Mouse (Mus musculus) G1E (cell line): Measurements from ENCODE around the gene Prdx6. TPM values are rescaled to one million over a fixed set of nuclear protein-coding genes. Genes with fewer than 3 reads are reported as not detected.
"Not testable (repeated sequence)": the region's sequence is repeated elsewhere in the genome, so short reads cannot be mapped to it uniquely, and the experiment has no call there.

Source experiments
- ATAC-seq: 2 replicates; pipeline ENCODE4 v1.8.0; 2016; ENCODE audit warnings: mild to moderate bottlenecking; ENCODE audit not compliant: insufficient number of reproducible peaks, poor library complexity, low FRiP score, severe bottlenecking; ENCODE audit errors: extremely low read depth
- DNase-seq: peaks from one replicate; pipeline ENCODE4 v3.0.0; 2012; ENCODE audit warnings: low spot score
- H3K27me3 ChIP-seq: 2 replicates; pipeline ENCODE4 v1.6.1; 2012; ENCODE audit warnings: mild to moderate bottlenecking, low read length, inconsistent platforms; ENCODE audit not compliant: insufficient read depth
- H3K36me3 ChIP-seq: replicated peaks from 2 replicates; pipeline ENCODE3; 2012; ENCODE audit warnings: mild to moderate bottlenecking, inconsistent platforms
- H3K4me1 ChIP-seq: 2 replicates; pipeline ENCODE4 v1.6.1; 2012; ENCODE audit warnings: low read depth, low read length, inconsistent platforms, mixed read lengths; ENCODE audit not compliant: insufficient read depth
- H3K4me3 ChIP-seq: 2 replicates; pipeline ENCODE4 v1.5.1; 2012; ENCODE audit warnings: low read depth, mild to moderate bottlenecking, inconsistent platforms, low read length, moderate library complexity, mixed read lengths
- H3K9me3 ChIP-seq: replicated peaks from 2 replicates; pipeline ENCODE4 v1.6.1; 2012; ENCODE audit warnings: inconsistent platforms
- CTCF ChIP-seq: IDR thresholded peaks from 2 replicates; pipeline ENCODE4 v1.5.1; 2012; ENCODE audit warnings: low read depth, low read length, inconsistent platforms, mixed read lengths
- GATA1 ChIP-seq: IDR thresholded peaks from 2 replicates; pipeline ENCODE4 v1.6.1; 2012; ENCODE audit warnings: borderline replicate concordance, low read length, inconsistent platforms, mixed read lengths
- GATA2 ChIP-seq: IDR thresholded peaks from 2 replicates; pipeline ENCODE4 v1.6.1; 2012; ENCODE audit warnings: low read depth, low read length, inconsistent platforms, borderline replicate concordance
- POLR2AphosphoS5 ChIP-seq: IDR thresholded peaks from 2 replicates; pipeline ENCODE4 v1.6.1; 2012; ENCODE audit warnings: low read depth, low read length, inconsistent platforms; ENCODE audit not compliant: insufficient replicate concordance
- TAL1 ChIP-seq: conservative IDR thresholded peaks from 2 replicates; pipeline ENCODE4 v1.6.1; 2012; ENCODE audit warnings: low read depth, low read length, inconsistent platforms, mixed read lengths
- polyA plus RNA-seq: library from polyadenylated mRNA; stranded (reverse); fragments of >175 nt; gene quantifications from 2 replicates; pipeline ENCODE4 v1.2.3, GENCODE M21; 2012
- total RNA-seq, 2 experiments: library from RNA; stranded (forward) in 1 of 2; stranded (reverse) in 1 of 2; fragments of 200-1000 nt in 1 of 2; fragments of >200 nt in 1 of 2; fragmentation: Nextera tagmentation in 1 of 2; gene quantifications; 2 replicates each; pipeline ENCODE4 v1.2.3; 2014 to 2017

The Prdx6 gene
- total and polyA plus RNA-seq, 3 experiments, result 51.6 to 599 (median 275) TPM

DNA sequence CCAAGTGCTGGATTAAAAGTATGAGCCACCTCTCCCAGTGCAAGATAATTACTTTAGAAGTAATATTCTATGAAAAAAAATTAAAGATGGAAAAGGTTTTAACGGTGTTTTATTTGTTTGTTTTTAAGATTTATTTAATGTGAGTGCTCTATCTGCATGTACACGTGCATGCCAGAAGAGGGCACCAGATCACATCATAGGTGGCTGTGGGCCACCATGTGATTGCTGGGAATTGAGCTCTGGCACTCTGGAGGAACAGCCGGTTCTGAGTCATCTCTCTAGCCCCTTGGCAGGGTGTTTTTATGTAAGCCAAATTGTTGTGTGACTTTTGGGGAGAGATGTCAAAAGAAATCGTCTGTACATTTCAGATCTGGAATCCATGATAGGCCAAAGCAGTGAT, 36.6 kb downstream of the Prdx6 start:
- no peak for DNase-seq
- no peak for ATAC-seq
- no peaks in the 10 kb centered on the region for H3K36me3 ChIP-seq
- peaks cover 16% of the 10 kb centered on the region for H3K27me3 ChIP-seq
- no peaks in the 10 kb centered on the region for H3K9me3 ChIP-seq
- H3K4me3 ChIP-seq, result no peak overlapping the region
- peaks cover 3% of the 10 kb centered on the region; the same call in 1 of the 2 replicates for H3K4me1 ChIP-seq
- TF ChIP-seq POLR2AphosphoS5 (no peak), CTCF (peak; percentile 53), GATA2 (no peak)

DNA sequence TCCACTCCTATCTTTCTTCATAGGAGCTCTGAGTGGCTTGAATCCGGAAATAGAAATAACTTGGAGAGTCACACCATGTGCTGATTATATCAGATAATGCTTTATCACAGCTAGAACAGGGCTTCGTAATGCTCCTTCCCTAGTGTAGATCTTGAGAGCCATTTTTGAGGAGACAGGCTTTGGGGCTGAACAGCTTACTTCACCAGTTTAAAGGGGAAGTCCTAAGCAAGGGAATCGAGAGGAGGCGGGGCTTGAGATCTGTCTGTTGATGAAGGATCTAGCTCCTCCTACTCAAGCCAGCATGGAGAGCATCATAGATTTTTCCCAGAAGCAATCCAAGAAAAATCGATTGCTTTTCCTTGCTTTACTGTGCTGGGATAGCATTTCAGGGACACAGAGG, 51.2 kb downstream of the Prdx6 start:
- no peak for TF ChIP-seq CTCF
- no peak for TF ChIP-seq POLR2AphosphoS5
- TF ChIP-seq GATA1, result no peak
- TF ChIP-seq TAL1, result no peak
- TF ChIP-seq GATA2, result no peak
- Histone ChIP-seq H3K9me3 (no peaks in the 10 kb centered on the region), H3K36me3 (no peaks in the 10 kb centered on the region), H3K27me3 (no peaks in the 10 kb centered on the region), H3K4me3 (no peak overlapping the region), H3K4me1 (peaks cover 28% of the 10 kb centered on the region)
- peak; percentile 58; the same call in 1 of the 2 replicates for ATAC-seq
- peak; percentile 21 for DNase-seq

DNA sequence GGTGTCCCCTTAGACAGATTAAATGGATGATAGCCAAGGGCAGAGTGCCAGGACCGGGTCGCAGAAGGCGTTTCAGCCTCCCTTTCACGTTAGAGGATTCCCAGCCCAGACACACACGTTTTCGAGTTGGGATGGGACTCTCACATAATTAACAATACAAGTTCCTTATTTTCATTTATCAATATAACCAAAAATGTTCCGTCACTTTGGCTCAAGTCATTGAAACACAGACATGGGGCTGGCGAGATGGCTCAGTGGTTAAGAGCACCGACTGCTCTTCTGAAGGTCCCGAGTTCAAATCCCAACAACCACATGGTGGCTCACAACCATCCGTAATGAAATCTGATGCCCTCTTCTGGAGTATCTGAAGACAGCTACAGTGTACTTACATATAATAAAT, 54.7 kb downstream of the Prdx6 start:
- Histone ChIP-seq H3K27me3 (peaks cover 13% of the 10 kb centered on the region), H3K4me1 (peaks cover 35% of the 10 kb centered on the region)
- not testable (repeated sequence) for H3K4me3 ChIP-seq, ATAC-seq, H3K9me3 ChIP-seq, DNase-seq, H3K36me3 ChIP-seq

DNA sequence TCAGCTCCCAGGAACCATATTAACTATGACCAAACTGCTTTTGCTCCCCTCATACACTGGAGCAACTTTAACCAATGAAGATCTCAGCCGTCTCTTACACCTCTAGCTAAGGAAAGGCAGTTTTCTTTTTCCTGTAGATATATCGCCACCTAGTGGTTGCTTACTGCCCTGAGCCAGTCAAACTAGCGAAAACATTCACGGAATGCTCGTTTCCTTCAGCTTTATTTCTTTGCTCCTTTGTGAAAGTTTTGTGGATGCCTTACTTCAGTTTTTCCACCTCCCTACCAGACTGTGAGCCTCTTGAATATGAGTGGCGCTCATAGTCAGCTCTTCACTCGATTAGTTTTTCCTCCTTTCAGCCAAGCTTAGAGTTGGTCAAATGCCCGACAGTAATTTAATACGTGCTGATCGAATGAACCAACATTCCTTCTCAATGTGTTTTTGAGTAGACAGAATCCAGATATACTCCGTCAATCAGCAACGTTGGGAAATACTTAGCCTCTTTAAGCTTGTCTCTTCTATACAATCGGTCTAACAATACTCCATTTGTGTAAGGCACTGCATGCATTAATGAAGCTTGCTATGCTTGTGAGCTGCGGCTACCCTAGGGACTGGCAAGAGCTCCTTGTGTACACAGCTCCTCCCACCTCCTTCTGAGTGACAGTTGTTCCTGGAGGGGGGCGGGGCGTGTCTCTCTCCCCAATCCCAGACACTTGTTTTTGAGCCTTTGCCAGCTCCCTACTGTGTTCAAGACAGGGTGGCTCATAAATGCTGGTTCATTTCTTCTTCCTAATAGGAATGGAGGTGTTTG, 55.3 kb downstream of the Prdx6 start:
- TF ChIP-seq GATA1 (no peak), CTCF (peak; percentile 87)
- DNase-seq (peak; percentile 57), ATAC-seq (peak; percentile 88)
- peaks cover 13% of the 10 kb centered on the region for H3K27me3 ChIP-seq
- no peaks in the 10 kb centered on the region for H3K36me3 ChIP-seq
- no peaks in the 10 kb centered on the region for H3K9me3 ChIP-seq
- peaks cover 35% of the 10 kb centered on the region for H3K4me1 ChIP-seq
- H3K4me3 ChIP-seq, result peak overlapping the region; percentile 59

DNA sequence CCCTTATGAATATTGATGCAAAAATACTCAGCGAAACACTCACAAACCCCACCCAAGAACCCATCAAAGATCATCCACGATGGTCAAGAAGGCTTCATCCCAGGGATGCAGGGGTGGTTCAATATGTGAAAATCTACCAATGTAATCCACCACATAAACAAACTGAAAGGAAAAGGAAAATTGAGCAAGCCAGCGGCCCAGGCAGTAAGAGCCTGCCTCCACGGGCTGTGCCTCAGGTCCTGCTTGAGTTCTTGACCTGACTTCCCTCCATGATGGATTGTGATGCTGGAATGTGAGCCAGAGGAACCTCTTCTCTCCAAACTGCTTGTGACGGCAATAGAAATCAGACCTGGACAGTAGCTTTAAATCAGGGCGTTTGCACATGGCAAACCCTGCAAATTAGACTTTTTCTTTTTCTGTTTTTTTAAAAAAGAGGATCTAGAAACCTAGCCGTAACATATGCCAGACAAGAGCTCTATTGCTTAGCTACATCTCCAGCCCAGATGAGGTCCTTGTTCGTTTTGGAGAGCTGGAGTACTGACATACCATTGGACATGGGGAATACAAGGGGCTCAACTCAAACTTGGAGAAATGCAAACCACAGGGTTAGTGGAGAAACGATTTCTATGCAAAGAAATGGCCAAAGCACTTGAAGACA, 60.6 kb downstream of the Prdx6 start:
- Histone ChIP-seq H3K4me1 (peaks cover 15% of the 10 kb centered on the region; the same call in 1 of the 2 replicates), H3K27me3 (peaks cover 27% of the 10 kb centered on the region), H3K9me3 (0 out of 2 replicates have a peak, but pooled peaks cover 3% of the 10 kb centered on the region), H3K4me3 (no peak overlapping the region), H3K36me3 (no peaks in the 10 kb centered on the region)
- DNase-seq, result no peak
- no peak for TF ChIP-seq GATA2
- no peak for ATAC-seq

Other genes with a start within 250 kb of the Prdx6 start
- 11.1 and 11.6 TPM in 2 replicates for gene Zbtb37, start 216.4 kb downstream of the Prdx6 start, total RNA-seq (2014; fragmentation: Nextera tagmentation)
- gene Zbtb37, start 216.4 kb downstream of the Prdx6 start, total RNA-seq (2017), result 5.8 and 8.5 TPM in 2 replicates
- gene Zbtb37, start 216.4 kb downstream of the Prdx6 start, polyA plus RNA-seq, result 0.08 and 0.21 TPM in 2 replicates
- gene Dars2, start 180.6 kb downstream of the Prdx6 start, total RNA-seq (2014; fragmentation: Nextera tagmentation), result 35.2 and 41.1 TPM in 2 replicates
- gene Dars2, start 180.6 kb downstream of the Prdx6 start, total RNA-seq (2017), result 36.2 and 39.1 TPM in 2 replicates
- 3.8 and 4.3 TPM in 2 replicates for gene Dars2, start 180.6 kb downstream of the Prdx6 start, polyA plus RNA-seq
- 19.3 and 20.6 TPM in 2 replicates for gene Cenpl, start 180.5 kb downstream of the Prdx6 start, total RNA-seq (2014; fragmentation: Nextera tagmentation)
- 4.5 and 6.4 TPM in 2 replicates for gene Cenpl, start 180.5 kb downstream of the Prdx6 start, total RNA-seq (2017)
- gene Cenpl, start 180.5 kb downstream of the Prdx6 start, polyA plus RNA-seq, result 8.6 and 9.0 TPM in 2 replicates
- 52.5 and 56.2 TPM in 2 replicates for gene Klhl20, start 119.7 kb downstream of the Prdx6 start, total RNA-seq (2014; fragmentation: Nextera tagmentation)
- 23.7 and 27.3 TPM in 2 replicates for gene Klhl20, start 119.7 kb downstream of the Prdx6 start, total RNA-seq (2017)
- gene Klhl20, start 119.7 kb downstream of the Prdx6 start, polyA plus RNA-seq, result 1.6 and 2.9 TPM in 2 replicates
- not detected in 2 replicates for gene Ankrd45, start 108.5 kb downstream of the Prdx6 start, total RNA-seq (2014; fragmentation: Nextera tagmentation)
- 0.06 and 0.11 TPM in 2 replicates for gene Ankrd45, start 108.5 kb downstream of the Prdx6 start, total RNA-seq (2017)
- gene Ankrd45, start 108.5 kb downstream of the Prdx6 start, polyA plus RNA-seq, result not detected in 2 replicates
- gene Tex50, start 91.9 kb downstream of the Prdx6 start, total RNA-seq (2014; fragmentation: Nextera tagmentation), result not detected in 2 replicates
- 0.23 TPM in 1 of 2 replicates, not detected in the other for gene Tex50, start 91.9 kb downstream of the Prdx6 start, total RNA-seq (2017)
- gene Tex50, start 91.9 kb downstream of the Prdx6 start, polyA plus RNA-seq, result not detected in 2 replicates
- gene Tnfsf4, start 144.2 kb upstream of the Prdx6 start, total RNA-seq (2014; fragmentation: Nextera tagmentation), result not detected in 2 replicates
- 0.05 TPM in 1 of 2 replicates, not detected in the other for gene Tnfsf4, start 144.2 kb upstream of the Prdx6 start, total RNA-seq (2017)
- gene Tnfsf4, start 144.2 kb upstream of the Prdx6 start, polyA plus RNA-seq, result not detected in 2 replicates
- gene Tnfsf18, start 243.4 kb upstream of the Prdx6 start, total RNA-seq (2014; fragmentation: Nextera tagmentation), result not detected in 2 replicates
- not detected in 2 replicates for gene Tnfsf18, start 243.4 kb upstream of the Prdx6 start, total RNA-seq (2017)
- gene Tnfsf18, start 243.4 kb upstream of the Prdx6 start, polyA plus RNA-seq, result not detected in 2 replicates